Mouse (Mus musculus) layer of hippocampus, adult 8-10 months (tissue): ENCODE data around the gene Apmap. TPM values are rescaled to one million over a fixed set of nuclear protein-coding genes. Genes with fewer than 3 reads are reported as not detected.
"Not testable (repeated sequence)": the region's sequence is repeated elsewhere in the genome, so short reads cannot be mapped to it uniquely, and the experiment has no call there.

Experiments used
- DNase-seq, 2 experiments: peaks; one replicate each; pipeline ENCODE4 v3.0.0; 2022; ENCODE audit warnings: low spot score in 2 of 2
- total RNA-seq, 4 experiments: library from RNA; stranded (reverse); gene quantifications; 2 replicates each; pipeline ENCODE4 v1.2.4; 2022

Apmap gene
- total RNA-seq, 4 experiments from 2014 or later: 56.6 to 61.9 (median 58.1) TPM

DNA sequence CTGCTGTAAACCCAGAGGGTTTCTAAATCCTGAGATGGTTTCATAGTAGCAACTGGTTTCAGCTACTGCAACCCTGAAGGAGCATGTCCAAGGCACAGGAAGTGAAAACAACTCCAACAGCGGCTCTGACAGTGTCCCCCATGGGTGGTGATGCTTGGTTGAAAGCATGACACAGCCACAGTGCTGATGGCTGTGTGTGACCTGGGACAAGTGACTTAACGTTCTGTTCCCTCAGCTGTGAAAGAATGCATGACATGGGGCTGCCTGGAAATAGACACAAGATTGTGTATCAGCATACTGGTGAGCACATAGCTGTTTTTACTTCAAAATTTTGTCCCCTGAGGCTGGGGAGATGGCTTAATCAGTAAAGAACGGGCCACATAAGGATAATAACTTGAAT is 13.3 kb upstream of the Apmap start:
- no peak for DNase-seq

DNA sequence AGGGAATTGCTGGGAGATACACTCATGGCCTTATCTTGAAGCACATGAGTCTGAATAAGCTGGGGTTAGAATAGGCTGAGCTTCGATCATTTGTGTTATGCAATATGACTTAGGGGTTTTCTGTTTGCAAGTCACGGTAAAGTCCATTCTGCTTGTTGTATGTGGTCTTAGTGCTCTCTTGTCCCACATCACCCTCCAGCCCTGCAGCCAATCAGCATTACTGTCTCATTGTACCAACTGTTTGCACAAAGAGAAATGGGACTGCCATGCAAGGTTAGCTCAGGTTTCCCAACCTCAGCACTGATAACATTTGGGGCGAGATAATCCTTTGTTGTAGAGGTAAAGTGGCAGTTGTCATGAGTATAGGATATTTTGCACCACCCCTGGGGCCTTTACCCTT is 1.7 kb upstream of the Apmap start:
- no peak for DNase-seq

DNA sequence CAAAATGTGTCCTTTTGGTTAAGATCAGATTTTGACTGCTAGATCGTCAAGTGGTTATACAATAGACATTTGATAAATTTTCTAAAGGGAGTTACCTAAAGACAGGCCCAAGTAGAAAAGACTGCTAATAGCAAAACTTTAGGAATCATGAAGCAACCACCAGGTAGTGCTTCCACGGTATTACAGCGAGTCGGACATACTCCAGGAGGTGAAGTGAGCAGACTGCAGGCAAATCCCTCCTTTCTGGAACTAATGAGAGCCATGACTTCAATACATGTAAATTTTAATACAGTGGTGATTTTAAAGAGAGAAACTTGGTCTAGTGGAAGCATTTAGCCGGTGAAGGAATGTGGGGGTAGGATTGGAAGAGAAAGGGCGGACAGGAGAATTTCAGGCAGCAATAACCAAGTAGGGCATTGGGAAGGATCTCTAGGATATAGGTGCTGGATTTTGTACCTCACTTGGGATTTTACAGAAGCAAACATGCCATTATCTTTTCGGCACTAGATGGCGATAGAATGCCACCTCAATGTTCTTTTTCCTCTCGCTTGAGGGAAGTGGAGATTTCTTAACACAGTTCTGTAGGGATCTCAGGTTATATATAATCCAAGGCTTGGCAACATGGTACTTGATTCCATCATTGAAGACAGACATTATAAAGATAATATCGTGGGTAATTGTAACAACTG is 649 bp upstream of the Apmap start:
- DNase-seq: peak; percentile 46 to 70

DNA sequence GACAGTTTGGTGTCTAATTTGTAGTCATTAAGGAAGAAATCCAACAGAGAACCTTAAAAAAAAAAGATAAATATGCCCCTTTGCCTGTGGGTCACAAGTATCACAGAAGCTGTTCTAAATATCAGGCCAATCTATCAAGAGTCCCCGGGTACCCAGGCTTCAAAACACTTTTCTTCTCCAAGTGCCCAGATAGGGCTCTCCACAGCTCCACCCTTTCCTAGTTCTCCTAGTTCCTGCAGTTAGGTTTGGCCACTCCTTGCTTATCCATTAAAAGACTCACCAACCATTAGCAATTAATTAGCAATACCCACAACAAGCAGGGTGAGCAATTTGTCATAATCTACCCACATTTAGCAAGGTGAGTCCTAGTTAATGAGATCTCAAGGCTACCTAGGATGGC is 1.3 kb downstream of the Apmap start:
- DNase-seq: no peak

- DNase-seq: no peak
Measured at GRCm38 (mm10) chr2:150604802-150605201, 3.6 kb downstream of the Apmap start.

GRCm38 (mm10) chr2:150602166-150602565 is 6.2 kb downstream of the Apmap start:
- DNase-seq: no peak

GRCm38 (mm10) chr2:150600263-150600662 is 8.1 kb downstream of the Apmap start:
- no peak for DNase-seq

DNA sequence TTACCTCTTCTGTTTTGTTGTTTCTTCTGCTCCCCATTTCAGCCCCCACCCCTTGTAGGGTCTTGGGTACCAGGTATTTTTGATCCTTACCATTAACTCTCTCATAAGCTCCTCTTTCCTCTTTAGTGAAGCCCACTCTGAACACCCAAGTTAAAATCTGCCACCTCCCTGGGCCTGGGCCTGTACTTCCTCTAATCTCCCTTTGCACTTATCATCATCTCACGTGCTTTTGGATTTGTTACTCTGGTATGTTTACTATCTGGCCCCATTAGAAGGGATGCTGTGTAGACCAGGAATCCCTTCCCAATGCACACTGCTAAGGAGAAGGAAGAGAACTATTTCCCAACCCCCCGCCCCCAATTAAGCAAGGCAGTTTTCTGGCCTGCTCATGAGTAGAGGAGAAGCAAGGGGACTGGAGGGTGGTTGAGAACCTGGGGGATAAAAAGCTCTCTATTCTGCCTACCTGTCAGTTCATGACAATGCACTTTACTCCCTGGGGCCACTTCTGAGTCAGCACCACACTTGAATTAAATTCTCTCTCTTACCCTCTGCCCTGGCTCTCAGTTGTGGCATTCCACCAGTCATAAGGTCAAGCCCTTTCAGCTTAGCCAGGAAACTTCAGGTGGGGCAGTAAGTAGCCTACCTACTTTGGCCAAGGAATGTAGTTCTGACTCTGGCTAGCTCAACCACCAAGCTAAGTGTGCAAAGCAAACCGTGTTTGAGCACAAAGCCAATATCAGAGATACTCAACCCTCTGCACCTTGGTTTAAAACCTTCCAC is 12.8 kb downstream of the Apmap start:
- DNase-seq: no peak

GRCm38 (mm10) chr2:150589076-150589475 is 19.3 kb downstream of the Apmap start:
- no peak for DNase-seq

GRCm38 (mm10) chr2:150579628-150580027 is 28.7 kb downstream of the Apmap start:
- no peak for DNase-seq

- no peak for DNase-seq
Measured at GRCm38 (mm10) chr2:150578603-150579002, 29.8 kb downstream of the Apmap start.

DNA sequence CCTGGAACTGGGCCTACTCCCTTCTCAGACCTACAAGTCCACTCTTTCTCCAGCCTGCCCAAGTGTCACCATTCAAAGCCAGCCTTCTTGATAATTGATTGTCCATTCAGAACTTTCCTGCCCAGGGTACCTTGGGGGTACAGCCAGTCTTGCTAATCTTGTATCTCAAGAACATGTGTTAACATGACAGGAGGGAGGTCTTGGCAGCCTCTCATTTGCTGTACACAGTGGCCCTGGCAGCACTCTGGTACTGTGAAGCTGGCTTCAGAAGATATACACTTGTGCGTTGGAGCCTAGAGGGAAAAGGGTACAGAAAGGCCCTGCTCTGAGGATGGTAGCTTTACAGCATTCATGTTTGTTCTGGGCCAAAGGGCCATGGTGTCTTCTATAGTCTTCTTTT is 32.1 kb downstream of the Apmap start:
- no peak for DNase-seq

- DNase-seq: no peak
Measured at GRCm38 (mm10) chr2:150572463-150572862, 35.9 kb downstream of the Apmap start.

- DNase-seq: no peak
Measured at GRCm38 (mm10) chr2:150570761-150571160, 37.6 kb downstream of the Apmap start.

GRCm38 (mm10) chr2:150569847-150570590 is 38.3 kb downstream of the Apmap start, which contains the start of gene Cst7:
Cst7 (plus strand) TSS chr2:150570415.
- DNase-seq: no peak

GRCm38 (mm10) chr2:150567051-150567450 is 41.3 kb downstream of the Apmap start:
- no peak for DNase-seq

DNA sequence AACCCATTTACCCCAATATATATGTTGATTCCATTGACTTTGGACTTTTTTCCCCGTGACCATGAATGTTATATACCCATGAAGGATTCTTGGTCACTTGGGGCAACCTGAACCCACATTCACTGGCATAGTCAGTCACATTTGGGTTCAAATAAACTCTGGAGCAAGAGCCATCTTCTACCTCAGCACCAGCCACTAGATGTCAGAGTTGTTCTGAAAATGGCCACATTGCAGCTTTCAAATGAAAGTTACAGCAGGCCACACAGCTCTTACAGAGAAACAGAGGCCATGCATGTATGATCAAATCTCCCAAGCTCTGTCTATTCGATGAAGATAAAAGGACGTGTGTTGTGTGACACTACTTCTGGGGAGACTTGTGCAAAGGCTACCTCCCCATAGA is 49.8 kb downstream of the Apmap start:
- DNase-seq: peak in 1 of 2 experiments; percentile 29

DNA sequence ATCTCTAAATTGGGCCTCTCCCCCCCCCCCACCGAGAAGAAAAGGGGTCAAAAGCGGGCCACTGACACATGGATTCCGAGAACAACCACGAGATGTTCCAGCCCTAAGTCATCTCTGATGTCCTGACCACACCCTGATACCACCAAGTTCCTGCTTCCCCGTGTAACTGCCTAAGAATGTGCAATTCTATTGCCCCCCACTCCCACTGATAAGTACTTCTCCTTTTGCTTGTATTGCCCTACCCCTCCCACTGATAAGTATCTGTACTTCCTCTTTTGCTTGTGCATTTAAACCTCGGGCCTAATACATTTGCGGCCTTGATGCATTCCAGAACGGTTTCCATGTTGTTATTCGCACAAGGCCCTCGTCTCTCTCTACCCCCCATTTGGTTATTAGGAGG is 58.8 kb downstream of the Apmap start:
- not testable (repeated sequence) for DNase-seq
